Comparison of ENCODE assay signal across 8 mouse cellular contexts in the genomic region with DNA sequence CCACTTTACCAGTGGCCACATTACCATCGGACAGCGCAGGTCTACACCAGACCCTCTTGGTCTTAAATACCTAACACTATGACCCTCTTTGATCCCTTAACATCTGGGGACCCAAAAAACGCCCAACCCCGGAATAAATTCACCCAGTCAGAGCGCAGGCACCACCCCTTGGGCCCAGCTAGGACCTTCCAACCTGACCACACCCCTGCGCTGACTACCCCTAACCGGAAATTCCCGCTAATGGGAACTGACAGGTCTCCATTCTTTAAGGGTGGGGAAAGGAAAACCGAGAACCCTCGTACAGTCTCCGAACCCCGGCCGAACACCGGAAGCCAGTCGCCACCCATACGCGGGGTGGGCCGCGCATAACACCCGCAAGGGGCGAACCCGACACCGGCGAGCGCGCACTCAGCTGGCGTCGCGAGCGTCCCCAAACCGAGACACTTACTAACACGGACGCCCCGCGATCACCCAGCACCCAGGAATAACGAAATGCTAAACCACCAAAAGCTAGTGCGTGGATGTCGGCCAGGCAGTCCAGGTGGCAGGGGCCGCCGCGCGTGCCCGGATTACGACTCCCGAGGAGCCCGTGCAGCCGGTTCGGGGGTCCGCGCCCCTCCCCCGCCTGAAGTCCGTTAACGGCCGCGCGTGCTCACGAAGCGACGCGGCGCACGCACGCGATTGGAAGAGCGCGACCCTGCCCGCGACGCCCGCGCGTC. TPM values are rescaled to one million over a fixed set of nuclear protein-coding genes. Genes with fewer than 3 reads are reported as not detected.
A peak's percentile ranks its signal among the peaks of the same experiment; 100 is the strongest.
DNase-seq lines count a peak whose midpoint lies in the region; ATAC-seq and TF ChIP-seq lines count a peak whose summit lies in the region.

No protein-coding gene starts in this region.

- H3K27ac ChIP-seq in embryonic facial prominence, embryonic 11.5 days (replicated peaks; ENCODE audit: low read depth, low read length): peak overlapping the region; percentile 42
- peak overlapping the region; percentile 92 for H3K27ac ChIP-seq in liver, embryonic 12.5 days
- H3K27ac ChIP-seq in testis, adult 2 months (ENCODE audit: control insufficient read depth, insufficient read depth, low read depth, low read length): peak overlapping the region; percentile 92

- peak overlapping the region; percentile 78 for H3K4me3 ChIP-seq in embryonic facial prominence, embryonic 11.5 days (ENCODE audit: low read depth, low read length)
- H3K4me3 ChIP-seq in liver, embryonic 12.5 days: peak overlapping the region; percentile 87
- H3K4me3 ChIP-seq in testis, adult 2 months (ENCODE audit: control insufficient read depth, low read depth, low read length): peak overlapping the region; percentile 96

- ATAC-seq in embryonic facial prominence, embryonic 11.5 days (replicated peaks; ENCODE audit: insufficient number of reproducible peaks, low FRiP score, low TSS enrichment, low read depth): peak; percentile 53
- peak; percentile 64 for ATAC-seq in liver, embryonic 12.5 days
- ATAC-seq in monocyte, adult 5-6 weeks (replicated peaks; ENCODE audit: insufficient number of reproducible peaks, low FRiP score, low TSS enrichment, poor library complexity, severe bottlenecking): peak; percentile 38; the same call in 1 of the 2 replicates

- TF ChIP-seq POLR2A in testis, adult 2 months (IDR thresholded peaks at IDR 0.05; ENCODE audit: control insufficient read depth, low read depth, low read length): no peak; the same call in 1 of the 2 replicates

- H3K27me3 ChIP-seq in embryonic facial prominence, embryonic 11.5 days (ENCODE audit: control insufficient read depth, insufficient read depth, low read length): no peaks in the 10 kb centered on the region
- H3K27me3 ChIP-seq in liver, embryonic 12.5 days (replicated peaks): no peaks in the 10 kb centered on the region
- H3K27me3 ChIP-seq in testis, adult 2 months (ENCODE audit: control insufficient read depth, insufficient read depth, low read length): no peaks in the 10 kb centered on the region

- H3K9ac ChIP-seq in embryonic facial prominence, embryonic 11.5 days (replicated peaks; ENCODE audit: low read length): peak overlapping the region; percentile 81
- peak overlapping the region; percentile 89 for H3K9ac ChIP-seq in liver, embryonic 12.5 days

- no peaks in the 10 kb centered on the region for H3K36me3 ChIP-seq in embryonic facial prominence, embryonic 11.5 days (replicated peaks; ENCODE audit: control insufficient read depth, insufficient read depth, low read depth, low read length)
- peaks cover 3% of the 10 kb centered on the region; the same call in 1 of the 2 replicates for H3K36me3 ChIP-seq in liver, embryonic 12.5 days
- peaks cover 2% of the 10 kb centered on the region for H3K36me3 ChIP-seq in testis, adult 2 months (ENCODE audit: control insufficient read depth, insufficient read depth, low read length)

- under 1% methylated on average over 71 of the region's 72 CpGs for WGBS in embryonic facial prominence, embryonic 11.5 days
- under 1% methylated on average over 72 of the region's 72 CpGs for WGBS in liver, embryonic 12.5 days (ENCODE audit: insufficient replicate concordance)

- DNase-seq in B cell, adult 2 months: peak; percentile 67 to 74
- DNase-seq in ZHBTc4 (ENCODE audit: low read depth, low spot score): peak; percentile 69
- peak; percentile 82 for DNase-seq in embryonic facial prominence, embryonic 11.5 days (ENCODE audit: low spot score)
- DNase-seq in heart, adult 8-10 months (ENCODE audit: low spot score): peak; percentile 78
- peak; percentile 74 for DNase-seq in kidney, adult 18-20 months

- no peaks in the 10 kb centered on the region for H3K9me3 ChIP-seq in embryonic facial prominence, embryonic 11.5 days (replicated peaks; ENCODE audit: control insufficient read depth, low read length)
- H3K9me3 ChIP-seq in liver, embryonic 12.5 days (replicated peaks): no peaks in the 10 kb centered on the region

- TF ChIP-seq CTCF in testis, adult 2 months (IDR thresholded peaks at IDR 0.05; ENCODE audit: control insufficient read depth, insufficient read depth, insufficient replicate concordance, low read depth, low read length): no peak

- H3K4me2 ChIP-seq in embryonic facial prominence, embryonic 11.5 days (ENCODE audit: low read depth, low read length): peak overlapping the region; percentile 72
- peak overlapping the region; percentile 84 for H3K4me2 ChIP-seq in liver, embryonic 12.5 days

- H3K4me1 ChIP-seq in embryonic facial prominence, embryonic 11.5 days (ENCODE audit: control insufficient read depth, insufficient read depth, low read length): no peaks in the 10 kb centered on the region
- H3K4me1 ChIP-seq in liver, embryonic 12.5 days: peaks cover 51% of the 10 kb centered on the region
- peaks cover 6% of the 10 kb centered on the region for H3K4me1 ChIP-seq in testis, adult 2 months (ENCODE audit: control insufficient read depth, insufficient read depth, low read length)

RNA-seq across cellular contexts. Expression of a gene that starts 0.5 kb away (rescaled TPM):
- 90.0 and 98.5 TPM in 2 replicates for polyA plus RNA-seq in embryonic facial prominence, embryonic 11.5 days (2014; fragmentation: Nextera tagmentation; extraction: Ambion mirVana)
- 10 to 100 TPM; 17.9 to 24.5 (median 23.6) TPM for total RNA-seq in heart, adult 8-10 months (2022)
- 52.5 and 55.0 TPM in 2 replicates for polyA plus RNA-seq in liver, embryonic 12.5 days (2016; fragmentation: Nextera tagmentation; extraction: Ambion mirVana)
- total RNA-seq in monocyte, adult 5-6 weeks (2017): 597 to 769 TPM (median 623 TPM) in 3 replicates
- polyA plus RNA-seq in testis, adult 2 months (2012; rRNA removed): 42.5 and 51.5 TPM in 2 replicates

RNA-seq across cellular contexts. Expression of a gene that starts 27.5 kb away (rescaled TPM):
- polyA plus RNA-seq in embryonic facial prominence, embryonic 11.5 days (2014; fragmentation: Nextera tagmentation; extraction: Ambion mirVana): 285 and 309 TPM in 2 replicates
- total RNA-seq in heart, adult 8-10 months (2022): 10 to 100 TPM; 45.2 to 53.4 (median 49.7) TPM
- polyA plus RNA-seq in liver, embryonic 12.5 days (2016; fragmentation: Nextera tagmentation; extraction: Ambion mirVana): 207 TPM in 2 replicates
- 97.0 to 158 TPM (median 136 TPM) in 3 replicates for total RNA-seq in monocyte, adult 5-6 weeks (2017)
- polyA plus RNA-seq in testis, adult 2 months (2012; rRNA removed): 7.1 and 8.3 TPM in 2 replicates

RNA-seq across cellular contexts. Expression of a gene that starts 41.2 kb away (rescaled TPM):
- 33.6 and 33.9 TPM in 2 replicates for polyA plus RNA-seq in embryonic facial prominence, embryonic 11.5 days (2014; fragmentation: Nextera tagmentation; extraction: Ambion mirVana)
- total RNA-seq in heart, adult 8-10 months (2022): 10 to 100 TPM; 11.9 to 17.1 (median 12.5) TPM
- polyA plus RNA-seq in liver, embryonic 12.5 days (2016; fragmentation: Nextera tagmentation; extraction: Ambion mirVana): 24.7 and 25.3 TPM in 2 replicates
- 26.1 to 46.2 TPM (median 27.6 TPM) in 3 replicates for total RNA-seq in monocyte, adult 5-6 weeks (2017)
- 9.0 and 11.6 TPM in 2 replicates for polyA plus RNA-seq in testis, adult 2 months (2012; rRNA removed)

Comparison
In these comparisons a context has a peak if more than half of its experiments do, and no peak if none do; other contexts are left out.
1. Peak in every context shown above with its lines: DNase-seq, ATAC-seq, H3K4me3 ChIP-seq and H3K27ac ChIP-seq.
2. H3K27ac ChIP-seq: peak in every context shown above with its lines; median percentile 92 in liver, embryonic 12.5 days; 92 in testis, adult 2 months; 42 in embryonic facial prominence, embryonic 11.5 days.
3. RNA of a gene that starts 27.5 kb away (polyA plus RNA-seq): 285 to 309 TPM in embryonic facial prominence, embryonic 11.5 days and 207 TPM in liver, embryonic 12.5 days; 7.1 to 8.3 TPM in testis, adult 2 months; every median in the first group is over 10 times any median in the second.